Mouse (Mus musculus): ENCODE data around the gene Styk1. TPM values are rescaled to one million over a fixed set of nuclear protein-coding genes. Genes with fewer than 3 reads are reported as not detected.
A peak's percentile ranks its signal among the peaks of the same experiment; 100 is the strongest.

Gene Styk1
- polyA plus RNA-seq (2012; rRNA removed) = 1.6 and 1.9 TPM in 2 replicates

DNA sequence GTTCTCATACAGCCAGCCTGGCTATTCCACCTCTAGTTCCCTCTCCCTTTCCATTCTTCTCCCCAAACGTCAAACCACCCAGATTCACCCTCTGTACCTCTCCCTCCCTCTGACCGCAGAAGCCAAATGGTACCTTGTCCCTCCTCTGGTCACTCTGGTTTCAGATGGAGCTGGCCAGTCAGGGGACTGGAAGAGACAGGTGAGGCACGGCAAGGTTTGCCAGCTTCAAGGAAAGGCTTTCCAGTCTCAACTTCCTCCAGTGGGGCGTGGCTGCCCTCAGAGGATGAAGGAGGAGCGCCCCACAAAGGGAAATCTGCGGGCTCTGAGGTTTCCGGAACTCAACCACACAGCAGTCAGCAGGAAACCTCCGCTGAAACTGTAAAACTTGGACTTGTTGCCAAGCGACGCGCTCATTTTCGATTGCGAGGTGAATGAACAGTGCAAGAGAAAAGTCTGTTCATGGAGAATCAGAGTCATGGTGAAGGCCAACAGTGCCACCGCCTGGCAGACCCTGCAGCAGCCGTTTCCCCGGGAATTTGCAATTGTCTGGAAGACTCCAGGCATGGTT lies at the start of gene Styk1:
Gene Styk1 (minus strand): TSS at position 246 of the 568 bp plus-strand sequence.
- DNase-seq (ENCODE audit: low read depth) = peak; percentile 94
- TF ChIP-seq CTCF (IDR thresholded peaks at IDR 0.05; ENCODE audit: borderline replicate concordance, extremely low read depth, insufficient read depth, insufficient read length) (peak; percentile 91), POLR2A (IDR thresholded peaks at IDR 0.05; ENCODE audit: borderline replicate concordance, extremely low read depth, insufficient read depth, insufficient read length, poor library complexity, severe bottlenecking) (no peak)

DNA sequence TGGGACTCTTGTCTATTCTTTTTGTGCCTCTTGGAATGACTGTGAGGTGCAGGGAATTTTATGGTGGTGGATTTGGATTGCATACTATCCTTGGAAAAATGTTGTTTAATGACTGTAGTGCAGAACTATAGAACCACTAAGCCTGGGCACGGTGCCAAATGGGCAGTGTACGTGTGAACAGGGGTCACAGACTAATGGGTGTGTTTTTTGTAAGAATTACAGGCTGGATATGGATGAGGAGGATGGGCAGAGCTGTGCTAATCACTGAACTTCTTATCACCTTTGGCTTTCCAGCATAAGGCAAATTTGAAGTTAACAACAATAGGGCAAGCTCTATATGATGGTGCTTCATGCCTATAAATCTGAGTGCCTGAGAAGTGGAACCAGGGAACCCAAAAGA lies 49.6 kb upstream of the Styk1 start:
- TF ChIP-seq CTCF (IDR thresholded peaks at IDR 0.05; ENCODE audit: borderline replicate concordance, extremely low read depth, insufficient read depth, insufficient read length) (no peak), POLR2A (IDR thresholded peaks at IDR 0.05; ENCODE audit: borderline replicate concordance, extremely low read depth, insufficient read depth, insufficient read length, poor library complexity, severe bottlenecking) (no peak)
- no peak for DNase-seq (ENCODE audit: low read depth)

DNA sequence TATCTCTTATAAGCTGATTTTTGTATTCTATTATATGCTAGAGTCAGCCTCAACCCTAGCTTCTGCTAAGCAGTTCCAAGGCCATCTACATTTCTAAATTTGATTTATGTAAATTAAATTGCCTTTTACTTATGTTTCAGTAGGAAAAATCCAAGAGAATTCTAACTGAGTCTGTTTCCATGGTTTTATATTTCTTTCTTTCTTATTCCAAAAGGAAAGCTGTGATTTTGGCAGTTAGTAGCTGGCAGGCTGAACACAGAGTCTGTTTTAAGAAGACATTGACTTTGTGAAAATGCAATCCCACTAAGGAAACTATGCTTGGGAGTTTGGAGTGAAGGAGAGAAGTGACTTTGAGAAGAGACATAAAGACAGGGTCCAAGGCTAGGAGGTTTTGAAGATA lies 49.2 kb upstream of the Styk1 start:
- no peak for DNase-seq (ENCODE audit: low read depth)
- no peak for TF ChIP-seq CTCF (IDR thresholded peaks at IDR 0.05; ENCODE audit: borderline replicate concordance, extremely low read depth, insufficient read depth, insufficient read length)
- TF ChIP-seq POLR2A (IDR thresholded peaks at IDR 0.05; ENCODE audit: borderline replicate concordance, extremely low read depth, insufficient read depth, insufficient read length, poor library complexity, severe bottlenecking) = no peak

DNA sequence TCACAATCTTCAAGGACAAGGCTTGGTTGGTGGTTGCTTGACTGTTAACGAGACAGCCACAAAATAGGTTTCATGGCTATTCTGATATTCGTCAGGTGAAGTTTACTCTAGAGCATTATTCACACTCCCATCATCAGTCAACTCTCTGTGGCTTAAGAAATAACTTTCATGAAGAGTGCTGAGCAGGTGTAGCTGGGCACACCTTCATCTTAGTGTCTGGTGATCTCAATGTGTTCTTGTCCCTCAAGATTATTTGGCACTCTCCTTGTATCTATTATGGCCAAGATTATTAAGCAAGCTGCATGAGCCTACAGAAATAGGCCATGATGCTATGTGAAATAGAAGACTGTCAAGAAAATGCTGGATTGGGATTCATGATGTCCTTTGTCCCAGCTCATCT lies 47.9 kb upstream of the Styk1 start:
- DNase-seq (ENCODE audit: low read depth) = no peak
- TF ChIP-seq POLR2A (IDR thresholded peaks at IDR 0.05; ENCODE audit: borderline replicate concordance, extremely low read depth, insufficient read depth, insufficient read length, poor library complexity, severe bottlenecking) (no peak), CTCF (IDR thresholded peaks at IDR 0.05; ENCODE audit: borderline replicate concordance, extremely low read depth, insufficient read depth, insufficient read length) (no peak)

DNA sequence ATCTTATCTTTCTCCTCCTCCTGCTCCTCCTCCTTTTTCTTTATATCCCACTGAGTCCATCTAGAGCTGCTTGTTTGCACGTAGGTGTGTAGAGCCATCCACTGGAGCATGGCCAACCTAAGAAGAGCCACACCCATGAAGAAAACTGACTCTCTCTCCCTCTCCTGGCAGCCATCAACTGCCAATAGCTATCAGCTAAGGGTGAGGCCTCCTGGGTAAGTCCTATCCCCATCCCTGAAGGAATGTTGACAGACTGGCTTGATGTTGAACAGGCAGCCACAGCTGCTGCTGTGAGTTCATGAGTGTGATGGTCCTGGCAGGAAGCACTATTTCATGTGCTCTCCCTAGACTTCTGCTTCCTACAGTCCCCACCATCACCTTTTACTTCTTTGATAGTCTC lies 43.3 kb upstream of the Styk1 start:
- TF ChIP-seq CTCF (IDR thresholded peaks at IDR 0.05; ENCODE audit: borderline replicate concordance, extremely low read depth, insufficient read depth, insufficient read length) (no peak), POLR2A (IDR thresholded peaks at IDR 0.05; ENCODE audit: borderline replicate concordance, extremely low read depth, insufficient read depth, insufficient read length, poor library complexity, severe bottlenecking) (no peak)
- no peak for DNase-seq (ENCODE audit: low read depth)

DNA sequence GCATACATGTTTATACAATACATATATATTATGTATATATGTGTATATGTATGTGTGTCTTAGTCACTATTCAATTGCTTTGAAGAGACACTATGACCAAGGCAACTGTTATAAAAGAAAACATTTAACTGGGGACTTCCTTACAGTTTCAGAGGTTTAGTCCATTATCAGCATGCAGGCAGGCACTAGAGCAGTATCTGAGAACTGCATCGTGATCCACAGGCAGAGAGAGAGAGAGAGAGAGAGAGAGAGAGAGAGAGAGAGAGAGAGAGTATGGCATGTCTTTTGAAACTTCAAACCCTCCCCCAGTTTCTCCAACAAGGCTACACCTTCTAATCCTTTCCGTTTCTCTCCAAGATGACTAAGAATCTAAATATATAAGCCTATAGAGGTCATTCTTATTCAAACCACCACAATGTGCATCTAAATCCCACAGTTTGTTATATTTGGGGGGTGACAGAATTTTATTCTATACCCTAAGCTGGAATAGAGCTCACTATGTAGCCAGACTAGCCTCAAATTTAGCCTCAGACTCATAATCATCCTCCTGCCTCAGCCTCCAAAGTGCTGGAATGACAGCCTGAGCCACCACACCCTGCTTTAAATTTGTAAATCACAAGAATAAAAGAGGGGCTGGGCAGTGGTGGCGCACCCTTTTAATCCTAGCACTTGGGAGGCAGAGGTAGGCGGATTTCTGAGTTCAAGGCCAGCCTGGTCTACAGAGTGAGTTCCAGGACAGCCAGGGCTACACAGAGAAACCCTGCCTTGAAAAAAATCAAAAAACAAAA lies 40.7 kb upstream of the Styk1 start:
- no peak for DNase-seq (ENCODE audit: low read depth)
- TF ChIP-seq CTCF (IDR thresholded peaks at IDR 0.05; ENCODE audit: borderline replicate concordance, extremely low read depth, insufficient read depth, insufficient read length) = no peak
- TF ChIP-seq POLR2A (IDR thresholded peaks at IDR 0.05; ENCODE audit: borderline replicate concordance, extremely low read depth, insufficient read depth, insufficient read length, poor library complexity, severe bottlenecking) = no peak

DNA sequence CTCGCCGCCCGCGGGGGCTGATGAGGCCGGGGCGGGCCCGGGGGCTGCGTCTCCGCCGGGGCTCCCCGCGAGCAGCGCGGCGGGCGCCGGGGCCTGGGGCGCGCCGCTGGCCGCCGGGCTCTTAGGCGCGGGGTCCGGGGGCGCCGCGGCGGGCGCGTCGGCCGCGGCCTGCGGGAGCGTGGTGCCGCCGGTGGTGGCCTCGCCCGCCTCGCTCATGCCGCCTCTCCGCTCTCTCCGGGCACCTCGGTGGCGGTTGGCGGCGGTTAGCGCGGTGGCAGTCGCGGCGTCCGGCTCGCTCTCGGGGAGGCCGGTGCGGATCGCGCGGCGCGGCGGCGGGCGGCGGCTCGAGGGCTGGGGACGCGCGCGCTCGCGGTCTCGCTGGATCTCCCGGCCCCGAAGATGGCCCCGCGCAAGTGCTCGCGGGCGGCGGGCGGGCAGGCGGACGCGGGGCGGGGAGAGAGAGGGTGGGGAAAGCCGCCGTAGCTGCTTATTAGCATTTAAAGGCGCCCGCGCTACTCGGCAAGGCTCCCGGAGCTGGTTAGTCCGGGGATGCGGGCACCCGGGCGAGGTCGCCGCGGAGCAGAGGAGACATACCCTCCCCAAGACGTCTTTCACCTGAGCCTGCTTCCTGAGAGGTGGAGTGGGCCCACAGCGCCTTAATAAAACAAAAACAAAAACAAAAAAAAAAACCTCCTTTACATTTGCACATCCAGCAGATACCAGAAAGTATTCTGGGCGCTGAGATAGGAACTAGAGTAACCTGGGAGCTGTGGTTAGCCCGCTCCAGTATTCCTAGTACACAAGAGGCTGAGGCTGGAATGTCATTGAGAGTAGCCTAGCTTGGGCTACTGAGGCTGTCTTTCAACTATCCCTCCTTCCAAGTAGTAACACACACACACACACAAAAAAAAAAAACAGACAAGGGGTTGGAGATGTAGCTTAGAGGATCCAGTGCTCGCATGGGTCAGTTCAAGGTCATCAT lies 34.9 kb upstream of the Styk1 start, which contains the start of gene Ybx3:
Gene Ybx3 (minus strand): TSS at position 437 of the 982 bp plus-strand sequence.
- peak; percentile 44; the same call in 1 of the 2 replicates for TF ChIP-seq POLR2A (IDR thresholded peaks at IDR 0.05; ENCODE audit: borderline replicate concordance, extremely low read depth, insufficient read depth, insufficient read length, poor library complexity, severe bottlenecking)
- TF ChIP-seq CTCF (IDR thresholded peaks at IDR 0.05; ENCODE audit: borderline replicate concordance, extremely low read depth, insufficient read depth, insufficient read length) = no peak
- DNase-seq (ENCODE audit: low read depth) = peak; percentile 96

DNA sequence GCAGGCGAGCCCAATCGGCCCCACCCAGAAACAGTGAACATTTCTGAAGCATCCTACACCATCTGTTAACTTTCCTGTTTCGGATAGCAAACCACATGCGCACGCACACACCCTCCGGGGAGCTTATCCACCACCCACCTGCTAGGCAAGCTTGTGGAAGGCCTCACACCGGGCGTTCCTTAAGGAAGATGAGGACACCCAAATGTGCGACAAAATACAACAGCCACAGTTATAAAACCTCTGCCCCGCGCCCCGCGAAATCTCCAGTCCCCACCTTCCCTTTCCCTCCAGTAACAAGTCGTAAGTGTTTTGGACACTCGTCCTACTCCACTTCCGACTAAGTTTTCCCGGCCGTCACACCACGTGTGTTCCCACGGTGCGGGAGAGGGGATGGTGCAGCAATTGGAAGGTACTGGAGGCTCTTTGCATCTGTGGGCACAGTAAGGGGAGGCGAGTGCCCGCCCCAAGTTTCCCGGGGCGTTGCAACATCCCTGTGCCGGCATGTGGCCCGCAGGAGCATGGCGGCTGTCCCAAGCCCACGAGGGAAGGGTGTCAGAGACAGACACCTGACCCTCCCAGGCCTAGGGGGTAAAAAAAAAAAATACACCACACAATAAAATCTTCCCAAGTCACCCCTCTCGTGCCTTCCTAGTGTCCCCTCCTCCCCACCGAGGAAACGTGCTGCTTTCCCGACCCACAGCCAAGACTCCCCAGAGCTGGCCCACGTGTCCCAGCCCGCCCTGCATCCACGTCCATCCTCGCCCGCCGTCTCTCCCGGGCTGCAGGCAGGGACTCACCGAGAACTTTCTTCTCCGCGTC lies 34.0 kb upstream of the Styk1 start:
- peak; percentile 74 for DNase-seq (ENCODE audit: low read depth)
- TF ChIP-seq POLR2A (IDR thresholded peaks at IDR 0.05; ENCODE audit: borderline replicate concordance, extremely low read depth, insufficient read depth, insufficient read length, poor library complexity, severe bottlenecking) (no peak), CTCF (IDR thresholded peaks at IDR 0.05; ENCODE audit: borderline replicate concordance, extremely low read depth, insufficient read depth, insufficient read length) (no peak)

DNA sequence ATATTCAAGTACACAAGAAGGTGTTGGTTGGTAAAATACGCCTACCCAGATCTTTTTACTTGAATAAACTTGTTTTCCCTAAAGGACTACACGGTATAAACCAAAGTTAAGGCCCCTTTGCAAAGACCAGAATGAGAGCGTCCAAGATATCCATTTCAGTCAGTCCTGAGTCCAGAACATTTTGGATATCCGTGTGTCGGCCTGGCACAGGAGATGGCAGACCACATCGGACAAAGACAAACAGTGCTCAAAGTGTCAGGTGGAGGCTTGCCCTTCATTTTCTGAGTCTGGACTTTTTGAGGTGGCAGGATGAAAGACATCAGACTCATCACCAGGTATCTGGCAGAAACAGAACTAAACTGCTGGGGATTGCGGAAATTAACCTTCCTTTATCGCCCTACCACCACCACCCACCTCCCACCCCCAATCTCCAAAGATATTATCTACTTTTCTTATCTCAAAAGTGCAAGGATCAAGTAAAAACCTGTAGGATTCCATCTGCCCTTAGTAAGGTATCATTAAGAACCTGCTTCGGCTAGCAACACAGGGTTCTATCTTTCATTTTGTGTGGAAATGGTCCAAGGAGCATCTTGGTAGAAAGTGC lies 33.1 kb upstream of the Styk1 start:
- DNase-seq (ENCODE audit: low read depth) = no peak
- TF ChIP-seq CTCF (IDR thresholded peaks at IDR 0.05; ENCODE audit: borderline replicate concordance, extremely low read depth, insufficient read depth, insufficient read length) = no peak
- no peak for TF ChIP-seq POLR2A (IDR thresholded peaks at IDR 0.05; ENCODE audit: borderline replicate concordance, extremely low read depth, insufficient read depth, insufficient read length, poor library complexity, severe bottlenecking)

DNA sequence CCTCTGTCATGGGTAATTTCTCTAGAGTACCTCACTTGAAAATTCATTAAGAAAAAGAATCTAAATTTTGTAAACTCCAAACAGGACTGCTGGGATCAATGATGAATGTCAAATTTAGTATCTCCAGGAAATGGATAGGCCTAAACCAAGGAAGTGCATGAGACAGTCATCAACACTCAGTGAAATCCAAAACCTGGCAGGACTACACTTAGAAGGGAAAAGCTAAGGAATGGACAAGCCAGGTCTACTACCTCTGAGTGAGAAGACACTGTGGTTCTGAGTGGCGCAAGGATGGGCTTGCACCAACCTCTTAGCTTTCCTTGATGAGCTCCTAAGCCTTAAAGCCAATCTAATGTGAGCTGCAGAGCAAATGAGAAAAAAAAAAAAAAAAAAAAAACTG lies 32.1 kb upstream of the Styk1 start:
- TF ChIP-seq POLR2A (IDR thresholded peaks at IDR 0.05; ENCODE audit: borderline replicate concordance, extremely low read depth, insufficient read depth, insufficient read length, poor library complexity, severe bottlenecking) = no peak
- no peak for DNase-seq (ENCODE audit: low read depth)

All from brain, embryonic 14.5 days (tissue).